Mouse (Mus musculus) brain, embryonic 14.5 days (tissue): ENCODE measurements at regions not wholly inside any gene's neighbourhood (a gene's known extent, or its start where the extent isn't known, plus 50 kb on each side); places are given as distances from the start of the nearest gene placed in this dataset.

Experiments
- CTCF ChIP-seq: fragments of 200-500 bp; IDR thresholded peaks from 2 replicates; pipeline ENCODE4 v1.5.1; 2012; ENCODE audit warnings: inconsistent platforms, mild to moderate bottlenecking, moderate library complexity, borderline replicate concordance; ENCODE audit not compliant: insufficient read depth, insufficient read length; ENCODE audit errors: extremely low read depth
- POLR2A ChIP-seq: fragments of 200-500 bp; IDR thresholded peaks from 2 replicates; pipeline ENCODE4 v1.6.1; 2012; ENCODE audit warnings: mild to moderate bottlenecking, inconsistent platforms, borderline replicate concordance; ENCODE audit not compliant: poor library complexity, insufficient read depth, insufficient read length, severe bottlenecking; ENCODE audit errors: extremely low read depth

- no peak for TF ChIP-seq CTCF
- TF ChIP-seq POLR2A, result no peak
These were observed 114.8 kb downstream of the Ndufa10 start for GRCm38 (mm10) chr1:92358758-92359287.
